Mouse (Mus musculus) thymus, adult 2 months (tissue): ENCODE data around the gene Rab3a. TPM values are rescaled to one million over a fixed set of nuclear protein-coding genes. Genes with fewer than 3 reads are reported as not detected.
A peak's percentile ranks its signal among the peaks of the same experiment; 100 is the strongest.

ENCODE experiments used
- DNase-seq: peaks from one replicate; pipeline ENCODE4 v3.0.0; 2021
- H3K27ac ChIP-seq: fragments of 200-500 bp; 2 replicates; pipeline ENCODE4 v1.5.1; 2012; ENCODE audit warnings: low read length, control low read depth; ENCODE audit not compliant: control insufficient read depth, insufficient read depth
- H3K27me3 ChIP-seq: fragments of 200-500 bp; 2 replicates; pipeline ENCODE4 v1.6.1; 2012; ENCODE audit warnings: mild to moderate bottlenecking, low read length, moderate library complexity, mixed read lengths; ENCODE audit not compliant: control insufficient read depth, insufficient read depth
- H3K36me3 ChIP-seq: fragments of 200-500 bp; 2 replicates; pipeline ENCODE4 v1.6.1; 2012; ENCODE audit warnings: mild to moderate bottlenecking, low read length, moderate library complexity; ENCODE audit not compliant: control insufficient read depth, insufficient read depth
- H3K4me1 ChIP-seq: fragments of 200-500 bp; replicated peaks from 2 replicates; pipeline ENCODE4 v1.6.1; 2012; ENCODE audit warnings: low read length; ENCODE audit not compliant: control insufficient read depth, insufficient read depth
- H3K4me3 ChIP-seq: fragments of 200-500 bp; 2 replicates; pipeline ENCODE4 v1.5.1; 2012; ENCODE audit warnings: mild to moderate bottlenecking, low read length, control low read depth, moderate library complexity; ENCODE audit not compliant: control insufficient read depth, insufficient read depth
- CTCF ChIP-seq: fragments of 200-500 bp; IDR thresholded peaks from 2 replicates; pipeline ENCODE4 v1.5.1; 2012; ENCODE audit warnings: mild to moderate bottlenecking, control low read depth, low read length, moderate library complexity, borderline replicate concordance; ENCODE audit not compliant: control insufficient read depth, poor library complexity, insufficient read depth; ENCODE audit errors: extremely low read depth
- POLR2A ChIP-seq: fragments of 200-500 bp; IDR thresholded peaks from 2 replicates; pipeline ENCODE4 v1.6.1; 2012; ENCODE audit warnings: mild to moderate bottlenecking, low read length, control low read depth, moderate library complexity; ENCODE audit not compliant: control insufficient read depth, poor library complexity, insufficient read depth; ENCODE audit errors: extremely low read depth
- WGBS: fragments of 180-500 bp; shearing (Covaris S2); methylation state at CpG from one replicate; pipeline ENCODE4 v1.1.7; 2018; 5-methylcytosine and 5-hydroxymethylcytosine counted together
- polyA plus RNA-seq: library from polyadenylated mRNA; depleted of rRNA; stranded (reverse); fragments of >200 nt; gene quantifications from 2 replicates; pipeline ENCODE4 v1.2.3, GENCODE M21; 2012

Gene Rab3a
- polyA plus RNA-seq, 1 experiment, result 20.8 TPM

DNA sequence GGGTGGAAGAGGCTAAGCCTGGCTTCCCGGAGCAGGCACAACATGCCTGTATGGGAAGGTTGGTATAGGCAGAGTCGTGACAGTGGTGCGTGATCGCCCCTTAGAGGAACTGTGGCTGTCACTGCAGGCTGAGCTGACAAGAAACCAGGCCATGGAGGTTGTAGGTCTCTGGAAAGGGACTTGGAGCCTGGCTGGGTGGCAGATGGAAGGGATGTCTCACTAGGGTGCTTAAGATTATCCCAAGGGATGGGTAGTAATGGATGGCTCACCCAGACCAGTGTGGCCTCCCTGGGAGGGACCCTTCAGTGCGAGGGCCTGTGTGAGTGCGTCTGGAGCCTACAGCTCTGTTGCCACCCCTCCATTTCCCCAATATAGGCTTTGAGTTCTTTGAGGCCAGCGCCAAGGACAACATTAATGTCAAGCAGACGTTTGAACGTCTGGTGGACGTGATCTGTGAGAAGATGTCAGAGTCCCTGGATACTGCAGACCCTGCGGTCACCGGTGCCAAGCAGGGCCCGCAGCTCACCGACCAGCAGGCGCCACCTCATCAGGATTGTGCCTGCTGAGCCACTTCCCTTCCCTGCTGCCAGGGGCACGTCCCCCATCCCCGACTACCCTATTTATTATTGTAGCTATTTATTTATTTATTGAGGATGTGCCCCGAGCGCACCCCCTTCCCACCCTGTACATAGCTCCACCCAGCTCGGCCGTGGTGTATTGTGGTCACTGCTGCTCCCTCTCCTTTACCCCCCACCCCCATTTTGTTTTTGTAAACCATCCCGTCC, 3.2 kb downstream of the Rab3a start:
- H3K4me3 ChIP-seq, result no peak overlapping the region
- H3K27ac ChIP-seq, result no peak overlapping the region
- peaks cover 32% of the 10 kb centered on the region for H3K4me1 ChIP-seq
- WGBS, result 92% methylated on average over 22 of the region's 22 CpGs
- DNase-seq, result no peak
- no peaks in the 10 kb centered on the region for H3K27me3 ChIP-seq
- no peaks in the 10 kb centered on the region for H3K36me3 ChIP-seq
- no peak for TF ChIP-seq POLR2A
- no peak for TF ChIP-seq CTCF

- no peak for TF ChIP-seq POLR2A
- TF ChIP-seq CTCF, result no peak
- H3K4me1 ChIP-seq, result peaks cover 26% of the 10 kb centered on the region
- WGBS, result 96% methylated on average over 7 of the region's 7 CpGs
- no peak overlapping the region for H3K27ac ChIP-seq
- H3K27me3 ChIP-seq, result no peaks in the 10 kb centered on the region
- no peaks in the 10 kb centered on the region for H3K36me3 ChIP-seq
- H3K4me3 ChIP-seq, result no peak overlapping the region
- no peak for DNase-seq
Observed at GRCm38 (mm10) chr8:70758308-70758615, 3.8 kb downstream of the Rab3a start.

GRCm38 (mm10) chr8:70758616-70759561, 4.4 kb downstream of the Rab3a start:
- Histone ChIP-seq H3K36me3 (no peaks in the 10 kb centered on the region), H3K27me3 (no peaks in the 10 kb centered on the region), H3K4me1 (peaks cover 23% of the 10 kb centered on the region), H3K4me3 (no peak overlapping the region), H3K27ac (no peak overlapping the region)
- DNase-seq, result no peak
- TF ChIP-seq CTCF, result no peak
- no peak for TF ChIP-seq POLR2A
- 89% methylated on average over 19 of the region's 19 CpGs for WGBS

DNA sequence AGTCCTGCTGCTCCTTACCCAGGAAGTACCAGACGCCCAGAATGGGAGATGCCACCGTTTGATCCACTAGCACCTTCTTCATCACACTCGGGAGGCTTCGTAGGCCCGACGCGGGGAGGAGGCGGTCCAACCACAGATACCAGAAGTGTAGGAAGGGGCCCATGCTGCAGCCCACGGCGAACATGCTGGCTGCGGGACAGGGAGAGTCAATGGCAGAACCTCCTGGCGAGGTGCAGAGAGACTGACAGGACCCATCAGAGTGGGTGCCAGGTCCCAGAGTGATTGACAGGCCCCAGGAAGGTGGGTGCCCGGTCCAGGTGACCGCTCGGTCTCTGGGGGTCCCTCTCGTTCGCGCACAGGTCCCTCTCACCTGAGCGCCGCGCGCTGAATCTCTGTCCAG, 5.9 kb downstream of the Rab3a start:
- under 1% methylated on average over 22 of the region's 22 CpGs for WGBS
- Histone ChIP-seq H3K4me3 (peak overlapping the region; percentile 64), H3K27me3 (no peaks in the 10 kb centered on the region), H3K4me1 (peaks cover 19% of the 10 kb centered on the region), H3K36me3 (no peaks in the 10 kb centered on the region), H3K27ac (no peak overlapping the region)
- DNase-seq, result no peak
- TF ChIP-seq POLR2A, result no peak
- no peak for TF ChIP-seq CTCF

DNA sequence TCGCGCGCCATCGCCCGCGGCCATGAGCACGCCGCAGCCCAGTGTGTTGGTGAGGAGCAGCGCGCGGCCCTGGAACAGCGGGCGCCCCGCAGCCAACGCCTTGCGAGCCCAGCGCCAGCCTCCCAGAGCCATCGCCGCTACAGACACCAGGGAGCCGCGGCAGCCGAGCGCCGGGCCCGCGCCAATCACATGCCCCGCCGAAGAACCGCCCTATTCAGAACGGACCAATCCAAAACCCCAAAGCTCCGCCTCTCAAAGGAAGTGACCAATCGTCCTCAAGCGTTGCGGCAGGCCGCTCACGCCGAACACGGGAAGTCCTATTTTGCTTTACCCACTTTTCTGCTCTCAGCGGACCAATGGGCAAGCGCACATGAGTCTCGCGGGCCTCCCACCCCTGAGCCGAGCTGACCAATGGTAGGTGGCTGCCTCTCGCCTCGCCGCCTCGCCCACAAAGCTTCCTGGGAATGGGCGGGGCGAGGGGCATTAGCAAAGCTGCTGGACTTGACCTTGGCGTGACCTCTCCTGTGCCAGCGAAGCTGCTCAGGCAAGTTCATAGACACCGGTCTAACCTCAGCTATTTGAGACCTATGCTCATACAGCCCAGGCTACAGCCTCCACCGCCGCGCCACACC, 6.4 kb downstream of the Rab3a start, which contains the start of gene Mpv17l2:
Gene Mpv17l2 (minus strand): TSS at position 172 of the 632 bp plus-strand sequence.
- WGBS, result under 1% methylated on average over 55 of the region's 55 CpGs
- no peak within 1 kb of the TSS for H3K27ac ChIP-seq
- no peaks in the 10 kb centered on the region for H3K27me3 ChIP-seq
- TF ChIP-seq CTCF (peak; percentile 34; the same call in 1 of the 2 replicates), POLR2A (peak; percentile 80)
- H3K36me3 ChIP-seq, result no peaks in the 10 kb centered on the region
- peaks cover 17% of the 10 kb centered on the region for H3K4me1 ChIP-seq
- peak; percentile 96 for DNase-seq
- peak within 1 kb of the TSS; percentile 64 for H3K4me3 ChIP-seq

GRCm38 (mm10) chr8:70762118-70762517, 7.6 kb downstream of the Rab3a start:
- H3K27me3 ChIP-seq, result no peaks in the 10 kb centered on the region
- no peak for TF ChIP-seq POLR2A
- TF ChIP-seq CTCF, result no peak
- peaks cover 26% of the 10 kb centered on the region for H3K4me1 ChIP-seq
- H3K27ac ChIP-seq, result no peak overlapping the region
- WGBS, result 47% methylated on average over 1 of the region's 1 CpGs
- no peak overlapping the region for H3K4me3 ChIP-seq
- no peaks in the 10 kb centered on the region for H3K36me3 ChIP-seq
- no peak for DNase-seq
